Mouse (Mus musculus) brain, embryonic 14.5 days (tissue): ENCODE results near the gene Nrbf2.

Experiments
- CTCF ChIP-seq: fragments of 200-500 bp; IDR thresholded peaks from 2 replicates; pipeline ENCODE4 v1.5.1; 2012; ENCODE audit warnings: inconsistent platforms, mild to moderate bottlenecking, moderate library complexity, borderline replicate concordance; ENCODE audit not compliant: insufficient read depth, insufficient read length; ENCODE audit errors: extremely low read depth
- POLR2A ChIP-seq: fragments of 200-500 bp; IDR thresholded peaks from 2 replicates; pipeline ENCODE4 v1.6.1; 2012; ENCODE audit warnings: mild to moderate bottlenecking, inconsistent platforms, borderline replicate concordance; ENCODE audit not compliant: poor library complexity, insufficient read depth, insufficient read length, severe bottlenecking; ENCODE audit errors: extremely low read depth

DNA sequence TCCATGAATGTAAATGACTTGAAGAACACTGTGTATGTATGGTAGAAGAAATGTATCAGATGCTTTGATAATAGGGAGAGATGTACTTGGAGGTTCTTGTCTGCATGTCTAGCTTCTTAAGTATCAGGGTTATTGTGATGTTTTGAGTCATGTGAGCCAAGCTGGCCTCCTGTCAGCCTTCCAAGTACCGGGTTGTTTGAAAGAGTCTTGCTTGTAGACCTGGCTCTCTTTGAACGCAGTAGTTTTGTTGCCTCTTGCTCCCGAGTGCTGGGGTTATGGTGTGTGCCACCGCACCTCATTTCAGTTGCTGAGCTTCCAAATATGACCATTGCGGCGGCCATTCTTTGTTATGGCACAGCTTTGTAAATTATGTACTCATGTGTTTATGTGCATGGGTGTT is 34.3 kb downstream of the Nrbf2 start:
- TF ChIP-seq POLR2A (no peak), CTCF (no peak)
